Mouse (Mus musculus): Measurements from ENCODE around the gene Igsf21. TPM values are rescaled to one million over a fixed set of nuclear protein-coding genes. Genes with fewer than 3 reads are reported as not detected.

Gene Igsf21
- polyA plus RNA-seq, 1 experiment, result 0.40 TPM

DNA sequence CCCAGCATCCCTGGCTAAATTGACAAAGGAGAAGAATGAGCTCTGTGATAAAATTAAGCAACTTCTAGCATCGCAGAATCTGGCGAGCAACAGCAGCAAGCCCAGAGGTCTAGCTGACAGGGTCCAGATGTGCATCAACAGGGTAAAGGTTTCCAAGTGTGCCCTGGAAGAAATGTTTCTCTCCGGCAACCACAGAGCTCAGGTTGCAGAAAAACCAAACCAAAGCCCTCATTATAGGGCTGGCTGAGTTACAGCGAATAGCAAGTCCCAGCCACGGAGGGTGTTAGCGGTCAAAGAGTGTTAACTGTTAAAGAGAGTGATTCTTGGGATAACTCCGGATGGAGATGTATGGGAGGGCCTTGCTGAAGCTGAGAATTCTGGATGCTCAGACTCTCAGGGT, 230.7 kb downstream of the Igsf21 start:
- H3K27ac ChIP-seq (ENCODE audit: insufficient read depth, low read length), result no peak overlapping the region
- H3K36me3 ChIP-seq (ENCODE audit: control insufficient read depth, insufficient read depth, low read length, poor library complexity, severe bottlenecking), result no peaks in the 10 kb centered on the region
- TF ChIP-seq POLR2A (IDR thresholded peaks at IDR 0.05; ENCODE audit: insufficient read depth, low read length) (no peak), CTCF (IDR thresholded peaks at IDR 0.05; ENCODE audit: low read depth, low read length) (no peak), EP300 (IDR thresholded peaks at IDR 0.05; ENCODE audit: insufficient read depth, low read depth, low read length) (no peak)
- no peak overlapping the region for H3K9ac ChIP-seq (ENCODE audit: low read depth, poor library complexity, severe bottlenecking)
- no peaks in the 10 kb centered on the region for H3K27me3 ChIP-seq (ENCODE audit: control insufficient read depth, insufficient read depth, low read length, poor library complexity, severe bottlenecking)
- no peaks in the 10 kb centered on the region for H3K4me1 ChIP-seq (ENCODE audit: control insufficient read depth, insufficient read depth, low read length)
- no peak overlapping the region for H3K4me3 ChIP-seq (ENCODE audit: low read depth, low read length)
- no peaks in the 10 kb centered on the region for H3K9me3 ChIP-seq (replicated peaks; ENCODE audit: control insufficient read depth, insufficient read depth, low read length, poor library complexity, severe bottlenecking)

DNA sequence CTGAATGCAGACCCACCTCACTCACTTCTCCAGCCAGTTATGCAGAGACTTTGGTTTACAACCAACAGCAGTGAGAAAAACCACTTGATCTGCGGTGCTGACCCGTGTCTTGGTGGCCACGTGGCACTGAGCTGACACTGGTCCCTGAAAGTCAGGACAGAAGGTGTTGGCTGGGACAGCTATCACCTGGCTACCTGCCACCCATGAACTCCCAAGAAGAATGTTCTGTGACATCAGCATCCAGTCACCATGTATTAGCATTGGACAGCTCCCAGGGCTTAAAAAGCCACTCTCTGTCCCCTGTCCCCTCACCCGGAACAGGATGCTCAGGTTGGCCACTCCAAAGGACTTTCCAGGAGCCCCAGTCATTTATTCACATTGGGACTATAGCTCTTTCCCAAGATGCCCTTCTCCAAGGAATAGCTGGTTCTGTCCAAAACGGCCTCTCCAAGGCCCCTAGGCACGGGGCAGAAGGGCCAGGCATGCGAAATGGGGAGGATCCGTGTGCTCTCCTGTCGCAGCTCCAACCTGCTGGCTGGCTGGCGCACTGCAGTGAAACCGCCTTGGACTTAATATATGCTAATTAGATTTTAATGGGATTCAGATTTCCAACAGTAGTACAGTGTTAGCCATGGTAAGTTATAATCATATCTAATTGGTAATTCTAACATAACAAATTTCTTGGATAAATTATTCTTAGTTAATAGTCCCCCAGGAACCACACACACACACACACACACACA, 235.7 kb downstream of the Igsf21 start:
- H3K36me3 ChIP-seq (ENCODE audit: control insufficient read depth, insufficient read depth, low read length, poor library complexity, severe bottlenecking), result no peaks in the 10 kb centered on the region
- H3K27ac ChIP-seq (ENCODE audit: insufficient read depth, low read length), result no peak overlapping the region
- no peaks in the 10 kb centered on the region for H3K27me3 ChIP-seq (ENCODE audit: control insufficient read depth, insufficient read depth, low read length, poor library complexity, severe bottlenecking)
- no peak overlapping the region for H3K9ac ChIP-seq (ENCODE audit: low read depth, poor library complexity, severe bottlenecking)
- TF ChIP-seq CTCF (IDR thresholded peaks at IDR 0.05; ENCODE audit: low read depth, low read length), result no peak
- no peak for TF ChIP-seq EP300 (IDR thresholded peaks at IDR 0.05; ENCODE audit: insufficient read depth, low read depth, low read length)
- TF ChIP-seq POLR2A (IDR thresholded peaks at IDR 0.05; ENCODE audit: insufficient read depth, low read length), result no peak
- H3K4me3 ChIP-seq (ENCODE audit: low read depth, low read length), result no peak overlapping the region
- no peaks in the 10 kb centered on the region for H3K9me3 ChIP-seq (replicated peaks; ENCODE audit: control insufficient read depth, insufficient read depth, low read length, poor library complexity, severe bottlenecking)
- no peaks in the 10 kb centered on the region for H3K4me1 ChIP-seq (ENCODE audit: control insufficient read depth, insufficient read depth, low read length)

DNA sequence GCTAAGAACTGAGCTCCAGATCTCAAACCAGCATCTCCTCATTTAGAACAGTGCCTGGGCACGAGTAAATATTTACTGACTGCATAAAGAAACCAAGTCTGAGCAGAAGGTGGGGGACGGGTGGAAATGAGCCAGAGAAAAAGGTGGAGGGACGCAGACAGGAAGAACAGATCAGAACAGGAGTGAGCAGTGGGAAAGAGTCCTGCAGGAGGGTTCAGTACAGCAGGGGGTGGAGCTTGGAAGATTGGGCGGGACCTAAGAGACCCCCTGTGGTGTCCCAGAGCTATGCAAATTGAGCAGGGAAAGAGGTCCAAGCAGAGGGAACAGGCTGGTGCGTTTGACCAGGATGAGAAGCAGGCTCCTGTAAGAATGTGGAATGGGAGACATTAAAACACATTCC, 241.7 kb downstream of the Igsf21 start:
- peak overlapping the region; percentile 68 for H3K4me3 ChIP-seq (ENCODE audit: low read depth, low read length)

DNA sequence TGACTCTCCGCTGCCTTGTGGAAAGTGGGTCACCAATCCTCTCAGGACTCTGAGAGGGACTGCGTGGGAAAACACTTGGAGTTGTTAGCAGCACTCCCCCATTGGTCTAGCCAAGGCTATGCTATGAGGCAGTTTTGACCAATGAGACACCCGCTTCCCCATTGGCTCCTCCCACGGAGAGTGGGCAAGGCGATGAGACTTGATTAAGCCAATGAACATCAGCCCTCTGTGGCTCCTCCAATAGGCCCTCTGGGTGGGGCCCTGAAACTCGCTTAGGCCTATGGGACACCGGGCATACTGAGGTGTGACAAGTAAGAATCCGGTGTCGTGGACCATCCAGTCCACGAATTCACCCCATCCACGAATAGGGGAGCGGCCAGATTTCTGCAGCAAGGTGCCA, 242.4 kb downstream of the Igsf21 start:
- no peak for TF ChIP-seq POLR2A (IDR thresholded peaks at IDR 0.05; ENCODE audit: insufficient read depth, low read length)
- no peak for TF ChIP-seq EP300 (IDR thresholded peaks at IDR 0.05; ENCODE audit: insufficient read depth, low read depth, low read length)
- TF ChIP-seq CTCF (IDR thresholded peaks at IDR 0.05; ENCODE audit: low read depth, low read length), result no peak
- H3K27me3 ChIP-seq (ENCODE audit: control insufficient read depth, insufficient read depth, low read length, poor library complexity, severe bottlenecking), result no peaks in the 10 kb centered on the region
- H3K9ac ChIP-seq (ENCODE audit: low read depth, poor library complexity, severe bottlenecking), result peak overlapping the region; percentile 8; the same call in 1 of the 2 replicates
- H3K4me1 ChIP-seq (ENCODE audit: control insufficient read depth, insufficient read depth, low read length), result peaks cover 13% of the 10 kb centered on the region
- peak overlapping the region; percentile 68 for H3K4me3 ChIP-seq (ENCODE audit: low read depth, low read length)
- no peaks in the 10 kb centered on the region for H3K36me3 ChIP-seq (ENCODE audit: control insufficient read depth, insufficient read depth, low read length, poor library complexity, severe bottlenecking)
- H3K9me3 ChIP-seq (replicated peaks; ENCODE audit: control insufficient read depth, insufficient read depth, low read length, poor library complexity, severe bottlenecking), result no peaks in the 10 kb centered on the region
- no peak overlapping the region for H3K27ac ChIP-seq (ENCODE audit: insufficient read depth, low read length)

More for the DNA sequence above, 241.7 kb downstream of the Igsf21 start:
- Histone ChIP-seq H3K27ac (ENCODE audit: insufficient read depth, low read length) (no peak overlapping the region), H3K9ac (ENCODE audit: low read depth, poor library complexity, severe bottlenecking) (0 out of 2 replicates have a peak overlapping the region, but pooled peaks have one; percentile 8), H3K4me1 (ENCODE audit: control insufficient read depth, insufficient read depth, low read length) (peaks cover 13% of the 10 kb centered on the region), H3K9me3 (replicated peaks; ENCODE audit: control insufficient read depth, insufficient read depth, low read length, poor library complexity, severe bottlenecking) (no peaks in the 10 kb centered on the region), H3K36me3 (ENCODE audit: control insufficient read depth, insufficient read depth, low read length, poor library complexity, severe bottlenecking) (no peaks in the 10 kb centered on the region), H3K27me3 (ENCODE audit: control insufficient read depth, insufficient read depth, low read length, poor library complexity, severe bottlenecking) (no peaks in the 10 kb centered on the region)
- TF ChIP-seq EP300 (IDR thresholded peaks at IDR 0.05; ENCODE audit: insufficient read depth, low read depth, low read length) (no peak), POLR2A (IDR thresholded peaks at IDR 0.05; ENCODE audit: insufficient read depth, low read length) (no peak), CTCF (IDR thresholded peaks at IDR 0.05; ENCODE audit: low read depth, low read length) (no peak)

DNA sequence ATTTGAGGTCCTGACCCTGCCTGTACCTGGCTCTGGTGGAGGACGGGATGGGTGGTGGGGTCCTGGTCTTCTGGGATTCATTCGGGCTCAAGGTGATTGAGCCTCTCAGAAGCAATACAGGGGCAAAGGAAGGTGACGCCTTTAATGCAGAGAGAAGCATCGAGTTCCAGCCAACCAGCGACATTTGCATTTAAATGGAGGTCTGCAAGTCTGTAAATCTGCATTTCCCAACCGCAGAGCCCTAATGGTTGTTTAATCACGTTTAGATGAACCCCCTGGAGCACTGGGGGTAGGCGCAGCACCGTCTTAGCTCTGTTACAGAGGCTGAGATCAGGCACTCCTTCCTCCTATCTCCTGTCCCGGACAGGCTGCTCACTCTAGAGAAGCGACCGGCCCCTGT, 244.5 kb downstream of the Igsf21 start:
- Histone ChIP-seq H3K9me3 (replicated peaks; ENCODE audit: control insufficient read depth, insufficient read depth, low read length, poor library complexity, severe bottlenecking) (peaks cover 5% of the 10 kb centered on the region), H3K4me1 (ENCODE audit: control insufficient read depth, insufficient read depth, low read length) (peaks cover 13% of the 10 kb centered on the region), H3K27ac (ENCODE audit: insufficient read depth, low read length) (no peak overlapping the region), H3K4me3 (ENCODE audit: low read depth, low read length) (no peak overlapping the region), H3K9ac (ENCODE audit: low read depth, poor library complexity, severe bottlenecking) (no peak overlapping the region), H3K27me3 (ENCODE audit: control insufficient read depth, insufficient read depth, low read length, poor library complexity, severe bottlenecking) (no peaks in the 10 kb centered on the region), H3K36me3 (ENCODE audit: control insufficient read depth, insufficient read depth, low read length, poor library complexity, severe bottlenecking) (no peaks in the 10 kb centered on the region)
- TF ChIP-seq EP300 (IDR thresholded peaks at IDR 0.05; ENCODE audit: insufficient read depth, low read depth, low read length), result peak; percentile 75
- no peak for TF ChIP-seq POLR2A (IDR thresholded peaks at IDR 0.05; ENCODE audit: insufficient read depth, low read length)

DNA sequence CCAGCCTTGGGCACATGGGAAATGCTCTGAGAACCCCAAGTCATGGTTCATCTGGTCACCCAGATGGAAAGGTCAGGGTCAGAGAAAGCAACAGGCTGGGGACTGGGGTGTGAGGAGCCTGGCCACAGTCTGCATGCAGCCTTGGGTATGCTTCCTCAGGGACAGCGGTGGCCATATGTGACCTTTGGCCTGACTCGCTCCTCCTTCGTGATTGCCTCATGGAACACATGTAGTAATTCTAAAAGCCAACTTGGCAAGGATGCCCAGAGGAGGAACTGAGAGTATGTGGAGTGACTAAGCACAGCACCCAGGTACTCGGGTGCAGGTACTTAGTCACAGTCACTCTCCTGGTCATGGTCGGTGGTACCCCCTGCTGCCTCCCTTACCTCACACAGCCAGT, 245.7 kb downstream of the Igsf21 start:
- H3K4me3 ChIP-seq (ENCODE audit: low read depth, low read length), result no peak overlapping the region
- TF ChIP-seq EP300 (IDR thresholded peaks at IDR 0.05; ENCODE audit: insufficient read depth, low read depth, low read length) (no peak), CTCF (IDR thresholded peaks at IDR 0.05; ENCODE audit: low read depth, low read length) (no peak), POLR2A (IDR thresholded peaks at IDR 0.05; ENCODE audit: insufficient read depth, low read length) (no peak)

More for the DNA sequence above, 245.7 kb downstream of the Igsf21 start:
- no peaks in the 10 kb centered on the region for H3K27me3 ChIP-seq (ENCODE audit: control insufficient read depth, insufficient read depth, low read length, poor library complexity, severe bottlenecking)
- H3K4me1 ChIP-seq (ENCODE audit: control insufficient read depth, insufficient read depth, low read length), result peaks cover 13% of the 10 kb centered on the region
- no peak overlapping the region for H3K9ac ChIP-seq (ENCODE audit: low read depth, poor library complexity, severe bottlenecking)
- no peaks in the 10 kb centered on the region for H3K36me3 ChIP-seq (ENCODE audit: control insufficient read depth, insufficient read depth, low read length, poor library complexity, severe bottlenecking)
- no peak overlapping the region for H3K27ac ChIP-seq (ENCODE audit: insufficient read depth, low read length)
- peaks cover 5% of the 10 kb centered on the region for H3K9me3 ChIP-seq (replicated peaks; ENCODE audit: control insufficient read depth, insufficient read depth, low read length, poor library complexity, severe bottlenecking)

Measured in ES-Bruce4 (cell line).